Mouse (Mus musculus) neural tube, embryonic 14.5 days (tissue): Measurements from ENCODE around the gene Vps18. TPM values are rescaled to one million over a fixed set of nuclear protein-coding genes. Genes with fewer than 3 reads are reported as not detected.

Experiments
- ATAC-seq: fragments of 200-750 bp; cut with Nextera tagmentation; 2 replicates; pipeline ENCODE4 v1.8.0; 2017; ENCODE audit warnings: low read depth, mild to moderate bottlenecking, moderate TSS enrichment, moderate library complexity
- H3K27ac ChIP-seq: fragments of 300-500 bp; sonication (generic); 2 replicates; pipeline ENCODE4 v1.5.1; 2014; ENCODE audit warnings: low read depth, mild to moderate bottlenecking, control low read depth, low read length, moderate library complexity, mixed read lengths
- H3K27me3 ChIP-seq: fragments of 300-500 bp; sonication (generic); 2 replicates; pipeline ENCODE4 v1.6.1; 2014; ENCODE audit warnings: low read length; ENCODE audit not compliant: control insufficient read depth, insufficient read depth
- H3K36me3 ChIP-seq: fragments of 300-500 bp; sonication (generic); 2 replicates; pipeline ENCODE4 v1.6.1; 2014; ENCODE audit warnings: low read length, mixed read lengths; ENCODE audit not compliant: control insufficient read depth, insufficient read depth
- H3K4me1 ChIP-seq: fragments of 300-500 bp; sonication (generic); 2 replicates; pipeline ENCODE4 v1.6.1; 2014; ENCODE audit warnings: low read length; ENCODE audit not compliant: control insufficient read depth, insufficient read depth
- H3K4me2 ChIP-seq: fragments of 300-500 bp; sonication (generic); 2 replicates; pipeline ENCODE4 v1.6.1; 2014; ENCODE audit warnings: mild to moderate bottlenecking, low read depth, low read length, control low read depth
- H3K4me3 ChIP-seq: fragments of 300-500 bp; sonication (generic); 2 replicates; pipeline ENCODE4 v1.5.1; 2014; ENCODE audit warnings: low read depth, low read length, control low read depth, mixed read lengths
- H3K9ac ChIP-seq: fragments of 300-500 bp; sonication (generic); replicated peaks from 2 replicates; pipeline ENCODE4 v1.6.1; 2014; ENCODE audit warnings: low read depth, mild to moderate bottlenecking, control low read depth, low read length, mixed read lengths
- H3K9me3 ChIP-seq: fragments of 300-500 bp; sonication (generic); 2 replicates; pipeline ENCODE4 v1.6.1; 2016; ENCODE audit warnings: low read length; ENCODE audit not compliant: control insufficient read depth
- WGBS: fragments of 180-500 bp; shearing (Covaris S2); extraction: QIAGEN DNeasy Blood & Tissue Kit; methylation state at CpG from one replicate; pipeline ENCODE4 v1.1.7; 2014; 5-methylcytosine and 5-hydroxymethylcytosine counted together
- polyA plus RNA-seq: library from polyadenylated mRNA; unstranded; fragments of >200 nt; fragmentation: Nextera tagmentation; extraction: Ambion mirVana; gene quantifications from 2 replicates; pipeline ENCODE4 v1.2.1, GENCODE M21; 2014

The Vps18 gene
- polyA plus RNA-seq, 1 experiment from 2014 or later: 14.8 TPM

DNA sequence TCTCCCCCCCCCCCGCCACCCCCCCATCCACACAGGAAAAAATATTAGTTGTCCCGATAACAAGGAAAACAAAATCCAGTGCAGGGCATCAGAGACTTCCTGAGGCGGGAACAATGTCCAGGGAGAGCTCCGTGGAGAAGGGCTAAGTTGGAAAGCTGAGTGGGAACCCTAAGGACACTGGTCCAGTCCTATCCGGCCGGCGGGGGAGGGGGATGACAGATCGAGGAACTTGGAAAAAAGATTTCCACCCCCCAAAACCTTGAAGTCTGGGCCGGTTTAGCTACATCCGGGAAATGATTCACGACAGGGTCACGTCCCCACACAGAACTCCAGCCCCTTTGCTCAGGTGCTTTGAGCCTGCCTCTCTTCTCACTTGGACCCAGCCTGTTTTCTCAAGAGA is 23.0 kb downstream of the Vps18 start:
- Histone ChIP-seq H3K36me3 (no peaks in the 10 kb centered on the region), H3K9me3 (no peaks in the 10 kb centered on the region), H3K27ac (no peak overlapping the region), H3K4me2 (no peak overlapping the region), H3K27me3 (peaks cover 3% of the 10 kb centered on the region; the same call in 1 of the 2 replicates), H3K4me1 (0 out of 2 replicates have a peak, but pooled peaks cover 3% of the 10 kb centered on the region), H3K9ac (no peak overlapping the region), H3K4me3 (no peak overlapping the region)
- 50% methylated on average over 12 of the region's 12 CpGs for WGBS
- ATAC-seq: no peak

DNA sequence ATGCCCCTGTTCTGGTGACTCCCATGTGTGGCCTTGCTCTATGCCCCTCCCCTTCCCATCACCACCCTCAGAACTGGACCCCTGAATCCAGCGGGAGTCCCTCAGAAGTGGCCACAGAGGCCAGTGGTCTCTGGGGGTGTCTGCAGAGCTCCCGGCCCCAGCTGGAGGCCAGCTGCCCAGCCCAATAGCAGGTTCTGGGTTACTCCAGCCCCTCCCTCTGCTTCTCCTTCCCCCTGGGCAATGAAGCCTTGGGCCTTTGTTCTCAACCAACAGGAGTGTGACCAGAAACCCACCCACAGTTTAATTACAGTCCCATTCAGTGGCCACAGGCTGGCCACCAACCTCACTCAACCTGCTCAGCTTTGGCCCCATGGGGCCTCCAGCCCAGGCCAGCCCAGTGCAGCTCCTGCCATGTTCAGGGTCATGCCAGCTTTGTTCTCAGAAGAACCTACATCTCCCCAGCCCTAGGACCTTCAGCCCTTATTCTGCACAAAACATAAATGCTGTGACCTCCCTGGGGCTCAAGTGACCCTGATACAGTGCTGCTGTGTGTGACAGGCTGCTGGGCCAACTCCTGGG is 23.9 kb downstream of the Vps18 start:
- H3K4me2 ChIP-seq: no peak overlapping the region
- no peaks in the 10 kb centered on the region for H3K36me3 ChIP-seq
- no peak overlapping the region for H3K4me3 ChIP-seq
- H3K9me3 ChIP-seq: no peaks in the 10 kb centered on the region
- no peak for ATAC-seq
- peaks cover 3% of the 10 kb centered on the region; the same call in 1 of the 2 replicates for H3K27me3 ChIP-seq
- no peak overlapping the region for H3K9ac ChIP-seq
- WGBS: 9% methylated on average over 2 of the region's 2 CpGs
- 0 out of 2 replicates have a peak, but pooled peaks cover 3% of the 10 kb centered on the region for H3K4me1 ChIP-seq
- no peak overlapping the region for H3K27ac ChIP-seq

DNA sequence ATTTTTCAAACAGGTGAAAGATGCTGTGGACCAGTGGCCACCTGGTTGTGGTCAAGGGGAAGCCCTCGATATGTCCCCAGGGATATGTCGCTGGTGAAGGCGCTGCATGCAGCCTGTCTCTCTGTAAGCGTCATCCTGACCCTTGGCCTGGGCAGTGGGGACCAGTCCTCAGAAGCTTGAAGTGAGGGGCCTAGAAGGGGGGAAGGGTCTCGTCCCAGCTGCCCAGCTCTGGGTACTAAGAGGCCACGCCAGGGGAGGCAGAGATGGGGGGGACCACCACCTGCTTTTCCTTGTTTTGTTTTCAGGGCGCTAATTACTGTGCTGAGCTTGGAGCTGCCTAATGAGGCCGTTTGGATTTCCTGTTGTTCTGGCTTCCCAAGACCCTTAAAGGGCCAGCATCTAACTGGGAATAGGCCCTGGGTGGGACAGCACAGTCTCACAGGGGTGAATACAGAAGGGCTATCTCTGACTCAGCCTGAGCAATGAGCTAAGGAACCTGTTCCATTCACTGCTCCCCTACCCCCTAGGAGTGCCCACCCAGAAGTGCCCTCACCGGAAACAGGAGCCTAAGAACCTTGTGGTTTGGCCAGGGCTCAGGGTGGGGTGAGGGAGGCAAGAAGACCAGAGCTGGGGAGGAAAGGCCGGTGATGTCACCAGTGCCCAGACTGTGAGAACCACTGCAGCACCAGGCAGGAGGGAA is 25.4 kb downstream of the Vps18 start:
- peaks cover 6% of the 10 kb centered on the region; the same call in 1 of the 2 replicates for H3K27me3 ChIP-seq
- 0 out of 2 replicates have a peak, but pooled peaks cover 3% of the 10 kb centered on the region for H3K4me1 ChIP-seq
- 20% methylated on average over 10 of the region's 10 CpGs for WGBS
- H3K36me3 ChIP-seq: no peaks in the 10 kb centered on the region
- ATAC-seq: no peak; the same call in 1 of the 2 replicates
- no peak overlapping the region for H3K4me3 ChIP-seq
- H3K9ac ChIP-seq: no peak overlapping the region
- H3K27ac ChIP-seq: no peak overlapping the region
- H3K9me3 ChIP-seq: no peaks in the 10 kb centered on the region
- H3K4me2 ChIP-seq: no peak overlapping the region

DNA sequence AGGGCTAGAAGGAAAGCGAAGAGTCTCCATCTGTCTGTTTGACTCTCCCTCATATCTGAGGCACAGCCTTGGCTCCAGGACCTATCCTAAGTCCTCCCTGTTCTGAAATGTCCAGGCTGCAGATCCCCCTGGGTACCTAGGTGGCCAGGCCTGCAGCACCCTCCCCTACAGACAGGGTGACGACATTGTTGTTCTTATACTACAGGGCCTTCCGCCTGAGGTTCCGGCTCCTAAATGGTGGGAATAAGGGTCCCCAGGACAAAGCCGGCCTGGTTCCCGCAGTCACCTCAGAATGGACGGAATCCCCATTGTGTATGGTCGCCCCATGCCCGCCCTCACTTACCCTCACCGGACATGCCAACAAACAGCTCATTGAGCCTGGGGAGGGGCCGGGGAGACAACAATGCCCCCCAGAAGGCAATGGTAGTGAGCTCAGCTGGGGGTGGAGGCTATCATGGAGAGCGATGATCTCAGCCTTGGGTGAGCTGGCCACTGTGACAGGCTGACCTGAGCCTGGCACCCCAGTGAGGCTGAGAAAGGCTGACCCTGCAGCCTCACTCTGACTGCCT is 26.3 kb downstream of the Vps18 start:
- no peak for ATAC-seq

DNA sequence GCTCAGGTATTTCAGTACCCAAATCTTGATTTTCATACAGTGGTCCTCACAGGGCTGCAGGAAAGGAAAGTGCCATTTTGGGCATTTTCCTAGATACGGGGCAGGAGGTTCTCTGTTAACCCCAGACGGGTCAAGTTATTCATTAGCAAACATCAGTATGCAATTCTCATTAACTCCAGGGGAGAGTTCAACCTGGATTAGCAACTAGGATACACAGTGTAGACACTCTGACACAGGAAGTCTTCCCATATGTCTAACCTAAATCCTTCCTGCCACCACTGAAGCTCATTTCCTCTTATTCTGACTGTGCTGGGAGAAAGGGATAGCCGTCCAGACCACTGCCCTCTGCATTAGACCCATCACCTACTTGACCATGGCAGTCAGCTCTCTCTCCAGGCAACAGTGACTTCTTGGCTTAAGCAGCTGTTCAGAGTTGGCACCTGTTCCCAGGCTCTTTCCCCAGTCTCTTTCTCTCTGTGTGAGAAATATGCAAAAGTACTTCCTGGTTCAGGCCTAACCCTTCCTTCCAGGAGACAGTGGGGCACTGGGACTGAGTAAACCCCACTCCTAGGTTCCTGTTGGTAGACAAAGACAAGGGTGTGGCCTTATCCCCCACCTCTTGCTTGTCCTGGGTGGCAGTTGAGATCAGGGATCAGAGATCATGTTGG is 29.6 kb downstream of the Vps18 start:
- 74% methylated on average over 3 of the region's 3 CpGs for WGBS
- no peak overlapping the region for H3K4me2 ChIP-seq
- no peak overlapping the region for H3K4me3 ChIP-seq
- H3K4me1 ChIP-seq: peaks cover 14% of the 10 kb centered on the region
- no peaks in the 10 kb centered on the region for H3K9me3 ChIP-seq
- no peaks in the 10 kb centered on the region for H3K36me3 ChIP-seq
- peaks cover 31% of the 10 kb centered on the region for H3K27me3 ChIP-seq
- no peak overlapping the region for H3K27ac ChIP-seq
- no peak overlapping the region for H3K9ac ChIP-seq
- ATAC-seq: no peak

More for the DNA sequence above, 26.3 kb downstream of the Vps18 start:
- Histone ChIP-seq H3K27ac (no peak overlapping the region), H3K4me2 (no peak overlapping the region), H3K4me1 (0 out of 2 replicates have a peak, but pooled peaks cover 3% of the 10 kb centered on the region), H3K27me3 (peaks cover 9% of the 10 kb centered on the region; the same call in 1 of the 2 replicates), H3K9ac (no peak overlapping the region), H3K4me3 (no peak overlapping the region), H3K36me3 (no peaks in the 10 kb centered on the region), H3K9me3 (no peaks in the 10 kb centered on the region)
- 57% methylated on average over 12 of the region's 12 CpGs for WGBS

DNA sequence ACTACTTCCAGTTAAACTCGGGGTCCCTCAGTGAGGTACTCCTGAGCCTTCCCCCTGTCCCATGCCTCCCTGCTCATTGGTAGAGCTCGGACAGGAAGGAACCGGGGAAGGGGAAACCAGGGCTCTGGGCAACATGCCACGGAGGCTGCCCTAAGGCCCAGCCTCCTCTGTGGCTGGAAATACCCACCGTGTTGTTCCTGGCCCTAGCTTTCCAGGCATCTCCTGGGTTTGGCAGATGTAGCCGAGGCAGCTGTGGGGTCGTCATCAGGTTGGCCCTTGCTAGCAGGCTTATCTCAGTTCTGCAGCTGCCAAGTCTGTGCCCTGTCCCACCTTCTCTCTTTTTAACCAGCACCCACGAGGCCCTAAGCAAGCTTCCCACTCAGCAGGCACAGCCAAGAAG is 32.0 kb downstream of the Vps18 start:
- peaks cover 42% of the 10 kb centered on the region for H3K27me3 ChIP-seq
- H3K4me2 ChIP-seq: no peak overlapping the region
- no peak overlapping the region for H3K4me3 ChIP-seq
- H3K4me1 ChIP-seq: peaks cover 24% of the 10 kb centered on the region
- no peak overlapping the region for H3K9ac ChIP-seq
- H3K27ac ChIP-seq: no peak overlapping the region
- H3K36me3 ChIP-seq: no peaks in the 10 kb centered on the region
- WGBS: 63% methylated on average over 8 of the region's 8 CpGs
- H3K9me3 ChIP-seq: no peaks in the 10 kb centered on the region
- no peak for ATAC-seq

DNA sequence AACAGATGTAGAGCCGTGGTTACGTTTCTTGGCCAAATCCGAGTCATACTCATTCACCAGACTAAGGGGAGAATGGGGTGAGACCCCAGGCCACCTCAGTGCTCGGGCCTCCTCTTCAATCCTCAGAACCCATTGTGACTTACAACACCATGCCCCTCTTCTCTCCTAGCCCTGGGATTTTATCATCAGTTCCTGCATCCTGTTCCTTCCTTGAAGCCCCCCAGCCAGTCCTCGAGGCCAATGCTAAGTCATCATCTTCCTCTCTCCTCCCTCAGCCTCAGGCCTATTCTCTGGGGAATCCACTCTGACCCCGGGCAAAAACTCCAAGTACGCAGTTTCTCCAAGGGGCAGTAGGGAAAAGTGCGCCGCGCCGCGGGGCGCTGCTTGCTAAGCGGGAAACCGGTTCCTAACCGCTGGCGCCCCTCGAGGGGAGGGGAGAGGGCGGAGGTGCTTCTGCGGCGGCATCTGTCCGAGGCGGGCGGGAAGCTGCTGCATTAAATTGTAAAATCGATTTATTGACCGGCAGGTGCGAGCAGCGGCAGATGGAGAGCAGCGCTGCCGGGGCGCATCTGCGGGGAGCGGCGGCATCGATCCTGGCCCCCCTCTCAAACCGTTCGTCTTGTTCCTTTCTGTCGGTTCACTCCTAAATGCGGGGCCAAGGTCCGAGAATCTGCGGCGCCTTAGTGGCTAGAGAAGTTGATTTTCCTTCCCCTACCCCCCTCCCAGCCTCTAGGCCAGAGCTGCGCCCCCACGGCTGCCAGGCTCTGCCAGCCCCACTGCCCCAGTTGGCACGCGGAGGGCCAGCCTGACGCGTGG is 33.4 kb downstream of the Vps18 start:
- Histone ChIP-seq H3K4me2 (peak overlapping the region; percentile 52), H3K4me3 (peak overlapping the region; percentile 16), H3K36me3 (no peaks in the 10 kb centered on the region), H3K4me1 (peaks cover 35% of the 10 kb centered on the region), H3K27ac (no peak overlapping the region), H3K9me3 (no peaks in the 10 kb centered on the region), H3K27me3 (peaks cover 51% of the 10 kb centered on the region), H3K9ac (peak overlapping the region; percentile 35)
- 2% methylated on average over 48 of the region's 48 CpGs for WGBS
- peak; percentile 1; the same call in 1 of the 2 replicates for ATAC-seq

DNA sequence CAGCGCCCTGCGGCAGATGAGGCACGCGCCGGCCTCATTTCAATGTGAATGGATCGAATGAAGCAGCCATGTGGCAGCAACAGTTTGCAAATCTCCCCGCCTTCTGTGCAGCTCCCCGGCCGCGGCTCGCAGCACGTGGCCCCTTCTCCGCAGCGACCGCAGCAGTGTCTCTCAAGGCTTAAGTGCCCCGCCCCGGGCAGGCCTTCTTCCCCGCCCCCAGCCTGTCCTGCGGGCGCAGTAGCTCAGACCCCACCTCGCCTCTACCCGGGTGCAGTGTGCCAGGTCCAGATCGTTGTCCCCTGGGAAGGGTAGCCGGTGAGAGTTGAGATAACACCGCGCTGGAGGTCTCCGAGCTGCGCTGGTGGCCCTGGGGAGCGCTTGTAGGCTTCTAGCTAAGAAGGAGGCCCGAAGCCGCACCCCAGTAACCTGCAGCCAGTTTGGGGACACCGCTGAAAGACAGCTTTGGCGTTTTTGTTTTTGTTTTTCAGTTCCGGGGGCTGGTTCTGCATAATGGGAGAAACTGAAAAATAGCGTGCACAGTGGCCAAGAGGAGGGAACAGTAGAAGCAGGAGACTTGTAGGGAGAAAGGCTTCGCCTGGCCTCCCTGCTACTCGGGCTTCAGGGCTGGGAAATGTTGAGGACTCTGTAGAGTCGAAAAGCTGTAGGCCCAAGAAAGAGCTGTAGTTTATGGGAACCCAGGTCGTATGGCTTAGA is 34.2 kb downstream of the Vps18 start:
- Histone ChIP-seq H3K4me3 (peak overlapping the region; percentile 16), H3K4me2 (peak overlapping the region; percentile 52), H3K4me1 (peaks cover 39% of the 10 kb centered on the region), H3K27ac (no peak overlapping the region), H3K27me3 (peaks cover 57% of the 10 kb centered on the region), H3K9ac (0 out of 2 replicates have a peak overlapping the region, but pooled peaks have one; percentile 7), H3K36me3 (no peaks in the 10 kb centered on the region), H3K9me3 (no peaks in the 10 kb centered on the region)
- WGBS: 3% methylated on average over 36 of the region's 39 CpGs
- ATAC-seq: peak; percentile 60
